Mouse (Mus musculus): ENCODE measurements around the gene Lpar1. TPM values are rescaled to one million over a fixed set of nuclear protein-coding genes. Genes with fewer than 3 reads are reported as not detected.

Lpar1 gene
- total and polyA plus RNA-seq, 3 experiments = not detected

GRCm38 (mm10) chr4:58501012-58501777 lies 52.5 kb downstream of the Lpar1 start:
- no peak for DNase-seq (ENCODE audit: low read depth, low spot score)
- TF ChIP-seq MYB (IDR thresholded peaks at IDR 0.05; ENCODE audit: low read depth, low read length) (no peak), MAX (IDR thresholded peaks at IDR 0.05; ENCODE audit: low read length) (no peak), KAT2A (conservative IDR thresholded peaks at IDR 0.05; ENCODE audit: low read depth, low read length) (no peak), MAZ (IDR thresholded peaks at IDR 0.05; ENCODE audit: low read depth, low read length) (no peak), ELF1 (IDR thresholded peaks at IDR 0.05; ENCODE audit: low read depth, low read length) (no peak), TCF12 (IDR thresholded peaks at IDR 0.05; ENCODE audit: low read depth, low read length) (no peak)
- Histone ChIP-seq H3K9ac (ENCODE audit: control insufficient read depth, low read depth, low read length, poor library complexity, severe bottlenecking) (no peak overlapping the region), H3K79me2 (ENCODE audit: control insufficient read depth, insufficient read depth, low read length, poor library complexity) (no peaks in the 10 kb centered on the region), H3K4me1 (ENCODE audit: control insufficient read depth in 1 of 2, insufficient read depth in 2 of 2, low read length in 2 of 2) (no peaks in the 10 kb centered on the region), H3K4me3 (ENCODE audit: control insufficient read depth in 1 of 2, insufficient read depth in 1 of 2, low read depth in 2 of 2, low read length in 2 of 2) (no peak overlapping the region), H3K9me3 (replicated peaks; ENCODE audit: insufficient read depth, low read length) (no peaks in the 10 kb centered on the region), H3K27me3 (ENCODE audit: control insufficient read depth in 1 of 2, insufficient read depth in 2 of 2, low read length in 2 of 2) (no peaks in the 10 kb centered on the region), H3K36me3 (ENCODE audit: control insufficient read depth in 1 of 2, insufficient read depth in 2 of 2, low read length in 2 of 2) (no peaks in the 10 kb centered on the region), H3K27ac (ENCODE audit: control insufficient read depth, low read depth, low read length) (no peak overlapping the region)

GRCm38 (mm10) chr4:58499831-58500230 lies 53.9 kb downstream of the Lpar1 start:
- no peak overlapping the region for H3K4me3 ChIP-seq (ENCODE audit: control insufficient read depth in 1 of 2, insufficient read depth in 1 of 2, low read depth in 2 of 2, low read length in 2 of 2)
- H3K27me3 ChIP-seq (ENCODE audit: control insufficient read depth in 1 of 2, insufficient read depth in 2 of 2, low read length in 2 of 2) = no peaks in the 10 kb centered on the region
- no peaks in the 10 kb centered on the region for H3K36me3 ChIP-seq (ENCODE audit: control insufficient read depth in 1 of 2, insufficient read depth in 2 of 2, low read length in 2 of 2)
- no peaks in the 10 kb centered on the region for H3K79me2 ChIP-seq (ENCODE audit: control insufficient read depth, insufficient read depth, low read length, poor library complexity)
- no peak overlapping the region for H3K27ac ChIP-seq (ENCODE audit: control insufficient read depth, low read depth, low read length)
- H3K9me3 ChIP-seq (replicated peaks; ENCODE audit: insufficient read depth, low read length) = no peaks in the 10 kb centered on the region
- H3K4me1 ChIP-seq (ENCODE audit: control insufficient read depth in 1 of 2, insufficient read depth in 2 of 2, low read length in 2 of 2) = no peaks in the 10 kb centered on the region
- no peak overlapping the region for H3K9ac ChIP-seq (ENCODE audit: control insufficient read depth, low read depth, low read length, poor library complexity, severe bottlenecking)
- no peak for DNase-seq (ENCODE audit: low read depth, low spot score)
- TF ChIP-seq MEF2A (IDR thresholded peaks at IDR 0.05; ENCODE audit: extremely low read depth, insufficient replicate concordance, low read depth, low read length, poor library complexity, severe bottlenecking) = no peak
- no peak for TF ChIP-seq ZC3H11A (IDR thresholded peaks at IDR 0.05; ENCODE audit: low read depth, low read length)
- TF ChIP-seq POLR2AphosphoS5 (IDR thresholded peaks at IDR 0.05; ENCODE audit: borderline replicate concordance, low read depth, low read length) = no peak
- no peak for TF ChIP-seq ZMIZ1 (IDR thresholded peaks at IDR 0.05; ENCODE audit: low read depth, low read length)
- no peak for TF ChIP-seq SIN3A (IDR thresholded peaks at IDR 0.05; ENCODE audit: low read length)
- no peak for TF ChIP-seq UBTF (IDR thresholded peaks at IDR 0.05; ENCODE audit: borderline replicate concordance, insufficient read depth, low read depth, low read length)
- no peak for TF ChIP-seq ZNF384 (IDR thresholded peaks at IDR 0.05; ENCODE audit: low read depth, low read length)
- TF ChIP-seq MYB (IDR thresholded peaks at IDR 0.05; ENCODE audit: low read depth, low read length) = no peak
- no peak for TF ChIP-seq USF2 (IDR thresholded peaks at IDR 0.05; ENCODE audit: borderline replicate concordance in 1 of 2, insufficient read depth in 1 of 2, low read depth in 1 of 2, low read length in 2 of 2)
- TF ChIP-seq RAD21 (IDR thresholded peaks at IDR 0.05; ENCODE audit: low read depth, low read length) = no peak
- no peak for TF ChIP-seq CHD1 (IDR thresholded peaks at IDR 0.05; ENCODE audit: low read depth, low read length)
- no peak for TF ChIP-seq NELFE (IDR thresholded peaks at IDR 0.05; ENCODE audit: low read depth, low read length)
- no peak for TF ChIP-seq TCF12 (IDR thresholded peaks at IDR 0.05; ENCODE audit: low read depth, low read length)
- no peak for TF ChIP-seq KAT2A (conservative IDR thresholded peaks at IDR 0.05; ENCODE audit: low read depth, low read length)
- TF ChIP-seq BHLHE40 (IDR thresholded peaks at IDR 0.05; ENCODE audit: borderline replicate concordance, low read depth, low read length) = no peak
- TF ChIP-seq USF1 (IDR thresholded peaks at IDR 0.05; ENCODE audit: low read depth, low read length) = no peak
- no peak for TF ChIP-seq TAL1 (IDR thresholded peaks at IDR 0.05; ENCODE audit: low read length)
- no peak for TF ChIP-seq MAFK (IDR thresholded peaks at IDR 0.05; ENCODE audit: borderline replicate concordance, low read depth, low read length)
